Mouse (Mus musculus) kidney, embryonic 14.5 days (tissue): ENCODE results near the gene Fn1. TPM values are rescaled to one million over a fixed set of nuclear protein-coding genes. Genes with fewer than 3 reads are reported as not detected.
A peak's percentile ranks its signal among the peaks of the same experiment; 100 is the strongest.

Experiments
- ATAC-seq: fragments of 200-750 bp; cut with Nextera tagmentation; 2 replicates; pipeline ENCODE4 v1.8.0; 2017; ENCODE audit warnings: moderate number of reproducible peaks, mild to moderate bottlenecking, moderate TSS enrichment, moderate library complexity; ENCODE audit not compliant: low FRiP score, low TSS enrichment
- H3K27ac ChIP-seq: fragments of 300-500 bp; sonication (generic); 2 replicates; pipeline ENCODE4 v1.5.1; 2014; ENCODE audit warnings: low read depth, mild to moderate bottlenecking, low read length, moderate library complexity, mixed read lengths
- H3K27me3 ChIP-seq: fragments of 300-500 bp; sonication (generic); 2 replicates; pipeline ENCODE4 v1.6.1; 2014; ENCODE audit warnings: mild to moderate bottlenecking, low read length; ENCODE audit not compliant: control insufficient read depth, insufficient read depth
- H3K36me3 ChIP-seq: fragments of 300-500 bp; sonication (generic); 2 replicates; pipeline ENCODE4 v1.6.1; 2014; ENCODE audit warnings: low read length, mixed read lengths; ENCODE audit not compliant: control insufficient read depth, insufficient read depth
- H3K4me1 ChIP-seq: fragments of 300-500 bp; sonication (generic); 2 replicates; pipeline ENCODE4 v1.6.1; 2014; ENCODE audit warnings: low read length, mixed read lengths; ENCODE audit not compliant: control insufficient read depth, insufficient read depth
- H3K4me2 ChIP-seq: fragments of 300-500 bp; sonication (generic); replicated peaks from 2 replicates; pipeline ENCODE4 v1.6.1; 2014; ENCODE audit warnings: low read depth, mild to moderate bottlenecking, low read length
- H3K4me3 ChIP-seq: fragments of 300-500 bp; sonication (generic); 2 replicates; pipeline ENCODE4 v1.5.1; 2014; ENCODE audit warnings: mild to moderate bottlenecking, low read length
- H3K9ac ChIP-seq: fragments of 300-500 bp; sonication (generic); 2 replicates; pipeline ENCODE4 v1.6.1; 2014; ENCODE audit warnings: low read depth, mild to moderate bottlenecking, low read length, moderate library complexity
- H3K9me3 ChIP-seq: fragments of 300-500 bp; sonication (generic); 2 replicates; pipeline ENCODE4 v1.6.1; 2016; ENCODE audit warnings: low read length; ENCODE audit not compliant: control insufficient read depth
- WGBS: fragments of 180-500 bp; shearing (Covaris S2); extraction: QIAGEN DNeasy Blood & Tissue Kit; methylation state at CpG from one replicate; pipeline ENCODE4 v1.1.7; 2014; 5-methylcytosine and 5-hydroxymethylcytosine counted together
- polyA plus RNA-seq: library from polyadenylated mRNA; unstranded; fragments of >200 nt; fragmentation: Nextera tagmentation; extraction: Ambion mirVana; gene quantifications from 2 replicates; pipeline ENCODE4 v1.2.1, GENCODE M21; 2014

Gene Fn1
- 129 and 158 TPM in 2 replicates for polyA plus RNA-seq

DNA sequence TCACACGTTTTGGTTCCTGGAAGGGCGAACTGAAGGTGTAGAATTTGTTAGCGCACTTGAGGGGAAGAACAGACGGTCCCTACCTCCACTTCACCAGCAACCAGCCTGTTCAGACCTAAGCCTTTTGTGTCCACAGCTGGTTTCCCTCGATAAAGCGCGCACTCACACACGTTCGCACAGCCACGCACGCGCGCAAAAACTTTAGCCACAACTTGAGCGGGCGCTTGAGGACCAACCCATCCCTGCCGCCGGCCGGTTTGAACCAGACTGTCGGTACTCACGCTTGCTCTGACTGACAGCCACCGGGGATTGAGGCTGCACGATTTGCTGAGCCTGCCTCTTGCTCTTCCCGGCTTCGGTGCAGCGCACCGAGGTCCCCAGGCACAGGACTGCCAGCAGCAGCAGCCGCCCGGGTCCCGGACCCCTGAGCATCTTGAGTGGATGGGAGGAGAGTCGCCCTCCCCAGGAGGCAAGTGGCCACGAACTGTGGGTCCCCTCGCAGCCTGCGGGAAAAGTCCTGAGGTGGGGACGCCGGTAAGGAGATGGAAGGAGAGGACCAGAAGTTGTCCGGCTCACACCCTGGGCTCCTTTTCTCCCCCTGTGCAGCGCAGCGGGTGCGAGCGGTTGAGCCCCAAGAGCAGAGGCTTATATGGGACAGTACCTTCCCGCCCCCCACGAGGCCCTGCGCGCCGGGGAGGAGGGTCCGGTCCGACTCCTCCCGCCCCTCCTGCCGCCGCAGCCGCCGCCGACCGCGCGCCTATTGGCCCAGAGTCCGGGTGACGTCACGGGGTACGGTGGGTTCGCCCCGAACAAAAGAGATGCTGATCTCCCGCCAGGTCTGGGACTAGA is at the start of gene Fn1:
TSS of gene Fn1 (minus strand) at position 650 of the 849 bp plus-strand sequence.
- under 1% methylated on average over 63 of the region's 63 CpGs for WGBS
- peak; percentile 96 for ATAC-seq
- H3K27me3 ChIP-seq, result no peaks in the 10 kb centered on the region

DNA sequence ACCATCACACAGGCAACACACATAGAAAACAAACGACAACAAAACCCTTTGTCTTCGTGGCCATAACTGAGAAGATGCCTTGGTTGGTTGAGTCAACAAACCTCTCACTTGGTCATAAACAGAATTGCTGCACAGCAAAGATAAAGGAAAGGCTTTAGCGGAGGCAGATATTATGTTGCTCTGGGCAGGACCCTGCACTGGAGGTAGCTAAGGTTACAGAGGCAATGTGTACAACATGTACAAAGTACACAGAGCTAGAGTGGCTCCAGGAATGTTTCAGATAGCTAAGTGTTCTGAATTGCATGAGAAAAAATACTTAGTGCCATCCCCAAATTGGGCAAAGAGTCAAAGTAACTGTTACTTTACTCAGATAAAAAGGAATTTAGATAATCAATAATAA is 43.1 kb upstream of the Fn1 start:
- no peak overlapping the region for H3K27ac ChIP-seq
- no peak overlapping the region for H3K4me3 ChIP-seq
- H3K27me3 ChIP-seq, result no peaks in the 10 kb centered on the region
- WGBS, result 68% methylated on average over 3 of the region's 3 CpGs
- H3K9me3 ChIP-seq, result no peaks in the 10 kb centered on the region
- H3K4me2 ChIP-seq, result no peak overlapping the region
- H3K4me1 ChIP-seq, result peaks cover 8% of the 10 kb centered on the region
- no peak for ATAC-seq
- H3K36me3 ChIP-seq, result no peaks in the 10 kb centered on the region
- no peak overlapping the region for H3K9ac ChIP-seq

More for the DNA sequence above, at the start of gene Fn1:
- Histone ChIP-seq H3K36me3 (peaks cover 26% of the 10 kb centered on the region), H3K27ac (peak within 1 kb of the TSS; percentile 93), H3K4me2 (peak within 1 kb of the TSS; percentile 81), H3K9me3 (no peaks in the 10 kb centered on the region), H3K9ac (peak within 1 kb of the TSS; percentile 81), H3K4me3 (peak within 1 kb of the TSS; percentile 74), H3K4me1 (peaks cover 24% of the 10 kb centered on the region; the same call in 1 of the 2 replicates)

DNA sequence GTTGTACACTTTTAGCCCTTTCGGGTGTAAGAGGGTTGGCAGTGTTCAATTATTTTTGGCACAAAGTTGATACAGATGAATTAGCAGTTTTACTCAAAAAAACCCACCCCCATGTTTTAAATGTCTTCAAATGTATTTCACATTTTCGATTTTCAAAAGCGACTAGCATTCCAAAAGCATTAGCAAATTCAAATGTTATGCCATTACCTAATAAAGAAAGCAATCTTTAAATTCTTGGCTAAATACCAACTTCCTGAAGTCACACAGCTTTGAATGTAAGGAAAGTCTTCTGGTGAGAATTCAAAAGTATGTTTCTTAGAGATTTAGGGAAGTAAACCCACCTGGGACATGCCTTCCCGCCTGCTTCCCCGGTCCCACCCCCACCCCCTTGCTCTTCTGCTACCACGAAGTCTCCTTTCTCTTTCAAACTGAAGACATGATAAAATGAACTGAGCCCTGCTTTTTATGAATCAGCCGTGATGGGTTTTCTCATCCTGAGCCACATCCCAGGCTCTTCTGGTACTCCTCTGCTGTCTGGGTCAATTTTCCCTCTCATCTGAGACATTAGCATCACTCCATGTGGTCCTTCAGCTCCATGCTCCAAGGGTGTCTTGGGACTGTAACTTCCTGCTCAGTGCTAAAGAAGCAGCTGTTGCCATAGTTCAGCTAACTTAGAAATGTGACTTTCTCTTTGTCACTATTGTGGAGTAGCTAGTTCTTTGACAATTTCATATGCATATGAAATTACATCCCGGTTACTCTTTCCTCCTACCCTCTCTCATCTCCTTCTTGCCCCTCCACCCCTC is 38.7 kb upstream of the Fn1 start:
- no peak overlapping the region for H3K9ac ChIP-seq
- H3K36me3 ChIP-seq, result no peaks in the 10 kb centered on the region
- no peaks in the 10 kb centered on the region for H3K27me3 ChIP-seq
- H3K4me3 ChIP-seq, result no peak overlapping the region
- ATAC-seq, result no peak
- H3K27ac ChIP-seq, result no peak overlapping the region
- 60% methylated on average over 8 of the region's 8 CpGs for WGBS
- H3K4me2 ChIP-seq, result no peak overlapping the region
- H3K9me3 ChIP-seq, result no peaks in the 10 kb centered on the region
- peaks cover 8% of the 10 kb centered on the region for H3K4me1 ChIP-seq

GRCm38 (mm10) chr1:71688926-71689303 is 35.9 kb upstream of the Fn1 start:
- no peak for ATAC-seq
- no peak overlapping the region for H3K4me3 ChIP-seq
- H3K4me1 ChIP-seq, result peaks cover 8% of the 10 kb centered on the region
- H3K36me3 ChIP-seq, result no peaks in the 10 kb centered on the region
- 78% methylated on average over 5 of the region's 5 CpGs for WGBS
- H3K27me3 ChIP-seq, result no peaks in the 10 kb centered on the region
- H3K27ac ChIP-seq, result no peak overlapping the region
- H3K9ac ChIP-seq, result no peak overlapping the region
- no peak overlapping the region for H3K4me2 ChIP-seq
- no peaks in the 10 kb centered on the region for H3K9me3 ChIP-seq

DNA sequence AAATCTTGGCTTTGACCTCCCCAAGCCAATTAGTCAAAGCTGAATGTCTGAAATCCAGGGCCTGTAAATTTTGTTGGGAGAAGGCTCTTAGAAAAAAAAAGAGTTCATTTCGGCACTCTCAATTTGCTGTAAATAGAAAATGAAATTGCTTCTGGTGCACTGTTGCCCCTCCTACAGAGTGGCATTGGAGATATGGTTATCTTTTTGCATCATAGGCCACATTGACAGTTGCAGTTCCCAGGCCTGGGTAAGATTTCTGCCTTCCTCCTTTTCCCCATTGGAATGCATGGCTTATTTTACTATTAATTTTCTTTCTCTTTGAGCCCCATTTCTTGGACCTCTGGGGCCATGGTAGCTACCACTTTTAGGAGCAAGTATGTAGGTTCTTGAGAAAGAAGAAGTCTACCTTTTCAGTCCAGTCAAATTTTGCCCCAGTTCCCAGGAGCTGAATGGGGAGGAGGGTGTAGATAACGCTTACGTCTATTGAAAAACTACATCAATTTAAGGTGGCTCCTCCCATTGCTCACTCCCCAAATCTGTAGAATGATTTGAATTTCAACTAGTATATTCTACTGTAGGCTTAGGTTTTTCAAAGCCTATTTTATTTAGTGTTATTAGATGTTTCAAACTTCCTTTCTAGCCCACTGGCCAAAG is 35.4 kb upstream of the Fn1 start:
- Histone ChIP-seq H3K4me3 (no peak overlapping the region), H3K4me1 (peaks cover 13% of the 10 kb centered on the region), H3K4me2 (no peak overlapping the region), H3K36me3 (no peaks in the 10 kb centered on the region), H3K9me3 (no peaks in the 10 kb centered on the region), H3K9ac (no peak overlapping the region), H3K27me3 (no peaks in the 10 kb centered on the region), H3K27ac (no peak overlapping the region)
- ATAC-seq, result no peak
- 87% methylated on average over 3 of the region's 3 CpGs for WGBS

DNA sequence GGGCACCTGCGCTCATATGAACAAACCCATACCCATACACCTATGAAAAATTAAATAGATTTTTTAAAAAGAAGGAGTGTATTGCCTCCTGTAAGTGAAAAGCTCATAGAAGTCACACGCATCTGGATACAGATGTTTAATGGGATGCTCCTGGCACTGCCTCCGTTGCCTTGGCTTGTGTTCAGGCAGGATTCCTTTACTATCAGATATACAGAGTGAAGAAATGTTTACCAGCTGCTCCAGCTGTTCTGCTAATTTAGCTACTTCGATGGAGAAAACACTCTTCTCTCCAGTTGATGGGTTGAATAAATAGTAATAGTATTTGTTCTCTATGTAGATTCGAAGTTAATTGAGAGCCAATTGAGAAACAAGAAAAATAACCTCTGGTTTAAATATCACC is 33.8 kb upstream of the Fn1 start:
- Histone ChIP-seq H3K27me3 (no peaks in the 10 kb centered on the region), H3K4me3 (no peak overlapping the region), H3K4me1 (peaks cover 10% of the 10 kb centered on the region; the same call in 1 of the 2 replicates), H3K9me3 (no peaks in the 10 kb centered on the region), H3K4me2 (no peak overlapping the region), H3K36me3 (no peaks in the 10 kb centered on the region), H3K27ac (no peak overlapping the region), H3K9ac (no peak overlapping the region)
- 87% methylated on average over 5 of the region's 5 CpGs for WGBS
- ATAC-seq, result no peak

GRCm38 (mm10) chr1:71683736-71684135 is 30.7 kb upstream of the Fn1 start:
- Histone ChIP-seq H3K4me2 (0 out of 2 replicates have a peak overlapping the region, but pooled peaks have one; percentile 4), H3K9ac (no peak overlapping the region), H3K27me3 (no peaks in the 10 kb centered on the region), H3K4me1 (peaks cover 10% of the 10 kb centered on the region; the same call in 1 of the 2 replicates), H3K9me3 (no peaks in the 10 kb centered on the region), H3K36me3 (no peaks in the 10 kb centered on the region), H3K27ac (0 out of 2 replicates have a peak overlapping the region, but pooled peaks have one; percentile 6), H3K4me3 (no peak overlapping the region)
- ATAC-seq, result peak; percentile 79
- WGBS, result 15% methylated on average over 6 of the region's 6 CpGs

- Histone ChIP-seq H3K9ac (no peak overlapping the region), H3K27me3 (no peaks in the 10 kb centered on the region), H3K9me3 (no peaks in the 10 kb centered on the region), H3K4me2 (no peak overlapping the region), H3K4me1 (peaks cover 10% of the 10 kb centered on the region; the same call in 1 of the 2 replicates), H3K4me3 (no peak overlapping the region), H3K36me3 (no peaks in the 10 kb centered on the region), H3K27ac (no peak overlapping the region)
- peak; percentile 62; the same call in 1 of the 2 replicates for ATAC-seq
- WGBS, result 15% methylated on average over 5 of the region's 5 CpGs
These were observed 29.3 kb upstream of the Fn1 start for GRCm38 (mm10) chr1:71682194-71682715.
